Mouse (Mus musculus): Measurements from ENCODE around the gene Olfr558. TPM values are rescaled to one million over a fixed set of nuclear protein-coding genes. Genes with fewer than 3 reads are reported as not detected.

Gene Olfr558
- 1 to 10 TPM; 2.4 to 4.4 TPM for total RNA-seq (2021)

- no peak for DNase-seq (ENCODE audit: low spot score)
- intact Hi-C loops (cut with DNase I): no loop called here
Measured at GRCm38 (mm10) chr7:102701915-102702314, at the start of gene Olfr558. TSS of gene Olfr558 (plus strand) at chr7:102702215.

GRCm38 (mm10) chr7:102658523-102658922 is 43.5 kb upstream of the Olfr558 start, which contains the start of gene Olfr555:
TSS of gene Olfr555 (plus strand) at chr7:102658823.
- intact Hi-C loops (cut with DNase I): no loop called here

GRCm38 (mm10) chr7:102664599-102664998 is 37.4 kb upstream of the Olfr558 start, which contains the start of gene Olfr556:
TSS of gene Olfr556 (plus strand) at chr7:102664899.
- intact Hi-C loops (cut with DNase I): no loop called here
- no peak for DNase-seq (ENCODE audit: low spot score)

More at GRCm38 (mm10) chr7:102658523-102658922, 43.5 kb upstream of the Olfr558 start, which contains the start of gene Olfr555:
- DNase-seq (ENCODE audit: low spot score): no peak

GRCm38 (mm10) chr7:102665378-102665777 is 36.6 kb upstream of the Olfr558 start:
- DNase-seq (ENCODE audit: low spot score): no peak
- intact Hi-C loops (cut with DNase I): loop anchor here (1.0 to 5.0 kb wide), 2 partner anchors 87 to 254 kb away; no protein-coding TSS in a partner anchor

DNA sequence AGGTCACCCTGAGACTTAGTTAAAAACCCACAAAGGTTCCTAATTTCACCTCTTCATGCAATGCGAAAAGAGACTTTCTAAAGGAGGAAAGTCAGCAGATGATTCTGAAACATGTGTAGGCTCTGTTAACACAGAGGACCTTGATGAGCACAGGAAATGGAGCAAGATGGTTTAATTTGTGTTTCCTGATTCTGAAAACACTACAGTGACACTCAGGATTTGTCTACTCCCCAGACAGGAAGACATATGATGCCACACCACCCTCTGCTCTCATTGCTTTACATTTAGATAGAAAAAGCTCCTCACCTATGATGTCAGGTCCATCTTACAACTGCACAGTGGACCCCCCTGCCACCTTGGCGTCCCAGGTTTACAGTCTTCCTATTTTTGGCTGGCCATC is 25.8 kb upstream of the Olfr558 start:
- intact Hi-C loops (cut with DNase I): no loop called here
- DNase-seq (ENCODE audit: low spot score): no peak

DNA sequence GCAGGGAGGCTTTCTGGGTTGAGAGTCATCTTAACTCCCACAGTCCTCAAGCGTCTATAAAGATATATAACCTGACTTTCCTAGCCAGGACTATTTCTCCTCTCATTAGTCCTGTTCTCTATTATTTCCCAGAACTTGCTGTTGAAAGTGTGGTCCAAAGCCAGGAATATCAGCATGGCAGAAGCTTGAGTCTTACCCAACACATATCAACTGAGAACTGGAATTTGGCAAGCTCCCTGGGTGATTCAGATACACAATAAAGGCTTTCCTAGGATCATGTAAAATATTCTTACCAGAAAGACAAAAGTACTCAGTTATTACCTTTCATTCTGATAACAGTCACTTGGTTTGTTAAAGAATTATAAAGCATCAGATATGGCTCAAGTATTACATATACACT is 20.1 kb upstream of the Olfr558 start:
- intact Hi-C loops (cut with DNase I): no loop called here

GRCm38 (mm10) chr7:102686944-102687501 is 15.0 kb upstream of the Olfr558 start, which contains the start of gene Trim68:
TSS of gene Trim68 (minus strand) at chr7:102687327.
- peak; percentile 84 for DNase-seq (ENCODE audit: low spot score)
- intact Hi-C loops (cut with DNase I): no loop called here

More for the DNA sequence above, 20.1 kb upstream of the Olfr558 start:
- DNase-seq (ENCODE audit: low spot score): no peak

DNA sequence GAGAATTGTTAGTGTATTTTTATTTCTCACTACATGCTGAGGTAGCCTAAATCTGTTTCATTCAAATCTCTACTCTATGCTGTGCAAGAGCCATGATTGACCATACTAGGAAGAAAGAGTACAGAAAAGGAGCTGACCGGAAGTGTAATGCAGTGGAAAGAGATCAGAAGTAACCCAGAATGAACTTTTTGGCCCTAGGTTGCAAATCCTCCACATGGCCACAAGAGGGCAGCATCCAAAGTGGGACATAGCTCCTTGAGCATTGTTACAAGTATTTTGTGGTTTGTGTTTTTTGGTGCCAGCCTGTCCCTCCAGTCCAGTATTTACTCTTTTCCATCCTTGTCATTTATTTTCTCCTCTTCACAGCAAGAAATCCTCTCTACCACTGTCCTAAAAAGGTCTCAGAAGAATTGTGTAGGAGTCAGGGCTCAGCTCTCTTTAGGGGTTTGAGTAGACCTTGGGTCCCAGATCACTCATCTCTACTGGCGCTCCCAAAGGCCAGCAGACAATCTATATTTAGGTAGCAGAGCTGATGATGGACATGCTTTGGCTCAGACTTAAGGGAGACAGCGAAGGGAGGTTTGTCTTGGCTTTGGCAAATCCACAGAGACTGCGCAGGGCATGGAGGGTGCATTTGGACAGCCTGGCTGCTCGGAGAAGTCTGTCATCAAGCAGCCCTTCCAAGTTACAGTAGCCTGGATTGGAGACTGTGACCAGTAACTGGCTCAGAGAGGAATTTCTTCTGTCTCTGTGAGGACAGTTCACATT is 6.5 kb upstream of the Olfr558 start, which contains the start of gene Olfr557:
Gene Olfr557, plus strand, starts transcription at position 553 of the 768 bp plus-strand sequence.
- intact Hi-C loops (cut with DNase I): no loop called here
- no peak for DNase-seq (ENCODE audit: low spot score)

- intact Hi-C loops (cut with DNase I): no loop called here
- no peak for DNase-seq (ENCODE audit: low spot score)
Measured at GRCm38 (mm10) chr7:102698461-102698860, 3.6 kb upstream of the Olfr558 start.

DNA sequence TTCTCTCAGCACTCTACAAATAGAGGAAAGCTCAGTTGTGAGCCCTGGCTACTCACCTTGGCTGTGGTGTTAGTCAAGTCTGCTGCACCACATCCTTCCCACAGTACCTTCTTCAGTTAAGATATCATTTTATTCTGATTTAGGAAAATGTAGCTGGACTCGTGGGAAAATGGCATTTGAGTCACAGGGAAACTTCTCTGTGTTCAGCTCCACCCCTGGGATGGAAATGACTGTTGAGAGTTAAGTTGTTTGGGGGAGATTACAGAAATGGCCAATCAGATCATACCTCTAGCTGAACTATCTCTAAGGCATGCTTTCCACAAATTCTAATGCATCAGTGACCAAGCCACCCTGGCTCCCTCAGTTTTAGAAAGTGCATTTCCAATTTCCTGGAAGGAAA is 17.0 kb downstream of the Olfr558 start, which contains the start of gene Olfr33:
Gene Olfr33, minus strand, starts transcription at position 101 of the 400 bp plus-strand sequence.
- intact Hi-C loops (cut with DNase I): no loop called here

GRCm38 (mm10) chr7:102727391-102727790 is 25.4 kb downstream of the Olfr558 start, which contains the start of gene Olfr559:
TSS of gene Olfr559 (minus strand) at chr7:102727491.
- DNase-seq (ENCODE audit: low spot score): no peak
- intact Hi-C loops (cut with DNase I): no loop called here

More for the DNA sequence above, 17.0 kb downstream of the Olfr558 start, which contains the start of gene Olfr33:
- DNase-seq (ENCODE audit: low spot score): no peak

DNA sequence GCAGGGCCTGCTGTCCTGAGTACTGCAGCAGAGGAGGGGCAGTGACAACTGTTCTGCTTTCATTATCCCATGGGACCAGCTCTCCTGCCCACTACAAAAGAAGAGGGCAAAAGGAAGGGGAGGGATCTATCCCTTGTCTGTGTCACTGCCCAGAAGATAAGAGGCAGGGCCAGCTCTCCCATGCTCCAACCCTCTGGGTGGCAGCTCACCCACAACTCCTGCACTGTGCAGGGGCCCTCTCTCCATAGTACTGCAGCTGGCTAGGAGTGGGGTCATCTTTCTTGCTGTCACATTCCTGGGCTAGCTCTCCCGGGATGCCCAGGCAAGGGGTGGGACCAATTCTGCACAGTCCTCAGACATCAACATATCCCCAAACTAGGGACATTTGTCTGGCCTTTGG is 31.8 kb downstream of the Olfr558 start:
- DNase-seq (ENCODE audit: low spot score): no peak
- intact Hi-C loops (cut with DNase I): no loop called here

DNA sequence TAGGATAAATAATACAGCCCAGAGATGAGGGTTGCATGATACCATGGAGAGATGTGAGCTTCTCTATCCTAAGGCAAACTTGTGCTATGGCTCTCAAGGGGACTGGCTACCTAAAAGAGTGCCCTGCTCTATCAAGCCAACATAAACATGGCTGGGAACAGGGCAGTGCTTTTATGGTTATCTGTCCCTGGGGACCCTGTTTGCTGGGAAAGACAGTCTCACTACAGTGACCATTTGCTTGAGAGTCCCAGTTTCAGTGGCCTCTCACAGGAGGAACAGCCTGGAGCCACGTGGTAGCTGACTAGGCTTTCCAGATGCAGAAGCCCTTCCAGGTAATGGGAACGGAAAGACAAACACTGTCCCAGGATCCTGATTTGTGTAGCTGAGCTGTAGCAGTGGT is 35.7 kb downstream of the Olfr558 start:
- DNase-seq (ENCODE audit: low spot score): no peak

GRCm38 (mm10) chr7:102752086-102752485 is 50.1 kb downstream of the Olfr558 start:
- intact Hi-C loops (cut with DNase I): loop anchor here (5.0 kb wide), 2 partner anchors 85 to 240 kb away; no protein-coding TSS in a partner anchor

More for the DNA sequence above, 35.7 kb downstream of the Olfr558 start:
- intact Hi-C loops (cut with DNase I): no loop called here

DNA sequence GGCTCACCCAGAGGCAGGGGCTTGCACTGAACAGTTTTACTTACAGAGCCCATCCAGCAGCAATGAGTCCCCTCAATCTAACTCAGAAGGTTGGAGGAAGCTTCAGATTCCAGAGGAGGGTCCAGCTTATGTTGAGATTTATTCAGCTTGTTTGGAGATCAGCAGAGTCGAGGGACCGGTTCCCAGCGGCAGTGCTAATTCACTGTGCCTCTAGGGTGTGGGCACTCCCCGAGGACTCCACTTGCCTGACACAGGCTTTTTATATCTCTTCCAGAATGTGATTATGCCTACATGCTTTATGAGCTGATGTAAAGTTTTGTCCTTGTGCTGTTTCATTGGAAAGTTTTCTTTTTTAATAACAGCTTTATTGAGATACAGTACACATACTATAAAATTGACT is 57.3 kb downstream of the Olfr558 start, which contains the start of the genes Olfr560 and Olfr78:
Gene Olfr560, minus strand, starts transcription at position 101 of the 400 bp plus-strand sequence.
Gene Olfr78, minus strand, starts transcription at position 206 of the 400 bp plus-strand sequence.
- intact Hi-C loops (cut with DNase I): no loop called here
- no peak for DNase-seq (ENCODE audit: low spot score)

More at GRCm38 (mm10) chr7:102752086-102752485, 50.1 kb downstream of the Olfr558 start:
- DNase-seq (ENCODE audit: low spot score): no peak

Other genes with a start within 250 kb of the Olfr558 start
- not detected for gene Olfr543, start 220.5 kb upstream of the Olfr558 start, total RNA-seq (2021)
- not detected for gene Olfr544, start 213.9 kb upstream of the Olfr558 start, total RNA-seq (2021)
- gene Olfr545, start 202.6 kb upstream of the Olfr558 start, total RNA-seq (2021): not detected
- gene Olfr547, start 167.5 kb upstream of the Olfr558 start, total RNA-seq (2021): not detected
- not detected for gene Olfr548-ps1, start 161.3 kb upstream of the Olfr558 start, total RNA-seq (2021)
- gene Olfr549, start 152.3 kb upstream of the Olfr558 start, total RNA-seq (2021): not detected
- 1 to 10 TPM; 5.4 to 5.5 TPM for gene Trim21, start 136.7 kb upstream of the Olfr558 start, total RNA-seq (2021)
- gene Olfr550, start 130.8 kb upstream of the Olfr558 start, total RNA-seq (2021): under 1 TPM; 0.10 to 0.17 TPM
- gene Olfr551, start 110.3 kb upstream of the Olfr558 start, total RNA-seq (2021): not detected
- gene Olfr552, start 104.4 kb upstream of the Olfr558 start, total RNA-seq (2021): under 1 TPM; 0.08 to 0.36 TPM
- gene Olfr553, start 84.0 kb upstream of the Olfr558 start, total RNA-seq (2021): not detected
- not detected for gene Olfr554, start 63.8 kb upstream of the Olfr558 start, total RNA-seq (2021)
- not detected for gene Olfr555, start 43.4 kb upstream of the Olfr558 start, total RNA-seq (2021)
- not detected for gene Olfr556, start 37.3 kb upstream of the Olfr558 start, total RNA-seq (2021)
- 1 to 10 TPM; 6.5 to 8.2 TPM for gene Trim68, start 14.9 kb upstream of the Olfr558 start, total RNA-seq (2021)
- gene Olfr557, start 6.3 kb upstream of the Olfr558 start, total RNA-seq (2021): not detected
- gene Olfr33, start 16.9 kb downstream of the Olfr558 start, total RNA-seq (2021): not detected
- not detected for gene Olfr559, start 25.3 kb downstream of the Olfr558 start, total RNA-seq (2021)
- not detected for gene Olfr560, start 57.2 kb downstream of the Olfr558 start, total RNA-seq (2021)
- gene Olfr78, start 57.3 kb downstream of the Olfr558 start, total RNA-seq (2021): 1 to 10 TPM in 1 of 2 experiments, under 1 TPM in 1; 0.81 to 1.2 TPM
- gene Olfr561, start 69.0 kb downstream of the Olfr558 start, total RNA-seq (2021): not detected
- not detected for gene Olfr564, start 101.3 kb downstream of the Olfr558 start, total RNA-seq (2021)
- not detected for gene Olfr566, start 156.6 kb downstream of the Olfr558 start, total RNA-seq (2021)
- gene Olfr568, start 174.9 kb downstream of the Olfr558 start, total RNA-seq (2021): not detected
- not detected for gene Olfr569, start 188.7 kb downstream of the Olfr558 start, total RNA-seq (2021)
- not detected for gene Olfr570, start 192.4 kb downstream of the Olfr558 start, total RNA-seq (2021)
- gene Olfr571, start 215.3 kb downstream of the Olfr558 start, total RNA-seq (2021): not detected
- not detected for gene Olfr572, start 222.2 kb downstream of the Olfr558 start, total RNA-seq (2021)
- gene Olfr573-ps1, start 240.4 kb downstream of the Olfr558 start, total RNA-seq (2021): not detected
- gene Olfr574, start 246.3 kb downstream of the Olfr558 start, total RNA-seq (2021): not detected

Measured in heart, postnatal 25 days (tissue).